Mouse (Mus musculus): ENCODE data around the gene Dpep3.

Dpep3 gene

GRCm38 (mm10) chr8:105971019-105971720, 8.1 kb downstream of the Dpep3 start:
- no peak for DNase-seq

- DNase-seq = no peak
Observed at GRCm38 (mm10) chr8:105969367-105969766, 9.9 kb downstream of the Dpep3 start.

- DNase-seq = peak; percentile 94
Observed at GRCm38 (mm10) chr8:105966692-105967311, 12.4 kb downstream of the Dpep3 start.

GRCm38 (mm10) chr8:105965905-105966341, 13.3 kb downstream of the Dpep3 start, which contains the start of gene Slc12a4:
Slc12a4 (minus strand) TSS chr8:105966097.
- peak; percentile 99 for DNase-seq

GRCm38 (mm10) chr8:105965266-105965904, 13.8 kb downstream of the Dpep3 start:
- DNase-seq = peak; percentile 98

- peak; percentile 96 for DNase-seq
Observed at GRCm38 (mm10) chr8:105964506-105965265, 14.5 kb downstream of the Dpep3 start.

- DNase-seq = no peak
Observed at GRCm38 (mm10) chr8:105961536-105961935, 17.7 kb downstream of the Dpep3 start.

GRCm38 (mm10) chr8:105961101-105961500, 18.1 kb downstream of the Dpep3 start:
- DNase-seq = no peak

GRCm38 (mm10) chr8:105959350-105959749, 19.9 kb downstream of the Dpep3 start:
- peak; percentile 96 for DNase-seq

GRCm38 (mm10) chr8:105957813-105958212, 21.4 kb downstream of the Dpep3 start:
- DNase-seq = peak; percentile 98

- peak; percentile 97 for DNase-seq
Observed at GRCm38 (mm10) chr8:105956556-105956955, 22.7 kb downstream of the Dpep3 start.

GRCm38 (mm10) chr8:105951057-105951659, 28.1 kb downstream of the Dpep3 start:
- DNase-seq = peak; percentile 96

GRCm38 (mm10) chr8:105949350-105949749, 29.9 kb downstream of the Dpep3 start:
- peak; percentile 95 for DNase-seq

- peak; percentile 95 for DNase-seq
Observed at GRCm38 (mm10) chr8:105943321-105943739, 35.9 kb downstream of the Dpep3 start, which contains the start of gene Lcat. Lcat (minus strand) TSS chr8:105943382.

GRCm38 (mm10) chr8:105942542-105942941, 36.7 kb downstream of the Dpep3 start:
- DNase-seq = peak; percentile 82

GRCm38 (mm10) chr8:105942026-105942425, 37.2 kb downstream of the Dpep3 start:
- peak; percentile 90 for DNase-seq

GRCm38 (mm10) chr8:105938306-105938669, 40.9 kb downstream of the Dpep3 start, which contains the start of gene Psmb10:
Psmb10 (minus strand) TSS chr8:105938444.
- no peak for DNase-seq

- DNase-seq = peak; percentile 98
Observed at GRCm38 (mm10) chr8:105937496-105938305, 41.5 kb downstream of the Dpep3 start.

- DNase-seq = peak; percentile 100
Observed at GRCm38 (mm10) chr8:105936866-105937475, 42.3 kb downstream of the Dpep3 start.

GRCm38 (mm10) chr8:105935863-105936603, 43.2 kb downstream of the Dpep3 start:
- peak; percentile 95 for DNase-seq

All from heart, adult 11 months (tissue).